Mouse (Mus musculus) T-helper 17 cell (primary cell): Measurements from ENCODE around the gene Coq7.

Source experiments
- in situ Hi-C, 2 experiments: fragments of 300-600 bp; cut with MboI, MseI; formaldehyde crosslinking; loops; 1 replicate in 1 of 2; 2 replicates in 1 of 2; pipeline ENCODE4 v1.15.1; 2025; ENCODE audit warnings: high pct_unique_total_duplicates in 2 of 2

Gene Coq7

DNA sequence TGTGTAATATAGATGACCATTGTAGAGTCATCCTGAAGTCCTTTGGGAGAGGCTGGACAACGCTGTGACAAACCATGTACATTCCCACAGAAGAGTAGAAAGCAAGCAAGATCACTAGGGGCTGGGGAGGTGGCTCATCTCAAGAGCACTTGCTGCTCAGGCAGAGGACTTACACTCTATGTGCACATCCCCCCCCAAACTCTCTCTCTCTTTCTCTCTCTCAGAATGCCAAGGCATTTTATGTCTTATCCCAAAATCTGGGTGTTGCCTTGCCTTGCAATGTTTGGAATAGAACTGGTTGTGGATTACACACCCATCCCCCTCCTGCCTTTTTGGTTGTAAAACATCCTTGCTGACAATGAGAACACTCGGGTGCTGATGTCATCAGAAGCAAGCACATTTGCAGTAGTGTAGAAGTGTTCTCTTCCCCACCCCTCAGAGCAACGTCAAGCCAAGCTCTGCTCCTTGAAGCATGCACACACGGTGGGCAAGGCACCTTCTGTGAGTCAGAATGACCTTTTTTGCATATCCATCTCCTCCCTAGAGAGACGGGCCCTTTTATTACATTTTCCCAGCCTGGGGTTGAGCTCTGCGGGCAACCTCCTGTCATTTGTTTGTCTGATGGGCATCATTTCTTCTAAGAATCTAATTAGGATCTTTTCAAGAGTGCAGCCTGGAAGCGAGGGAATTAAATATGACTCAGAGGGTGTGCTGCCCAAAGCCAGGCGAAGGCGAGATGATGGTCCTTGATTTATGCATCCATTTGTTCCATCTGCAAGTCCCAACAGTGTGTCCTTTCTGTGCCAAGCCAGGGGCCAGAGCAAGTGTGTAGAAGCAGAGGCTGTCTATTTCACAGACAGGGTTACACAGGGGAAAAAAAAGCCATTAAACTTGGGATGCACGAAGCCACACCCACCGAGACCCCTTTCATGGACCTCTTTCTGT lies 70.1 kb downstream of the Coq7 start:
- in situ Hi-C loops, result no loop called here

GRCm38 (mm10) chr7:118461400-118462136 lies 71.6 kb downstream of the Coq7 start:
- in situ Hi-C loops, result no loop called here
